Mouse (Mus musculus) ovary, postnatal 36 days (tissue): ENCODE data around the gene Mcoln3.

Experiments
- DNase-seq: peaks from one replicate; pipeline ENCODE4 v3.0.0; 2022; ENCODE audit warnings: low spot score, mixed read lengths

Mcoln3 gene

DNA sequence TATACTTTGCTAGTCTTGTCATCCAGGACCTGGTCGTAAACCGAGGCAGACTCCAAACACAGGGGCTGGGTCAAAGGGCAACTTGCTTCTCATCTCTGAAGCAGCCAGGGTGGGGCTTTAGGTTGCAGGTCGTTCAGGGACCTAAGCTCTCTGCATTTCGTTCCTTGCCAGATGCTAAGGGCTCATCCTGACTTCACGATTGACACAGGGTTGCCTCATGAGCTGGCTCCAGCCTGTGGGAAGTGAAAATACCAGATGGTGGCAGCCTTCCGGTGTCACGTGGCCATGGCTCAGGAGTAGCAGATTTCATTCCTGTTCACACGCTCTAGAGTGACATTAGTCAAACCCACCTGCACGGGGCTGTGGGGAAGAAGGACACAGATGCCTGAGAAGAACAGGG, 17.6 kb downstream of the Mcoln3 start:
- no peak for DNase-seq

DNA sequence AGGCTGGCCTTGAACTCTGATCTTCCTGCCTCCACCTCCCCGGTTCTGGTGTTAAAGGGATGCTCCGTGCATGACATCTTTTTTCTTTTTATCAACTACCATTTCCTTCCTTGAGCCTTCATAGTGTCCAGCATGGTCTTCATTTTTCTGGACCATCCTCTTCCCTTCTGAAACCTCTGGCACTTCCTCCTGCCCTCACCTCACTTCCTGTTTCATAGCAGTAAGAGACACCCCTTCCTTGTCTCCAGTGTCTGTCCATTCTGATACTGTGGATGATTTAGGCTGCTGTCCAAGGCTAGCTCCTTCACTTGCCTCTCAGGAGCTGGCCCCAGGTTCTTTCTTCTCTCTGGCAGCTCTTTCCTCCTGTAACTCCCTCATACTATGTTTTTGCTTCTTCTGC, 18.2 kb downstream of the Mcoln3 start:
- DNase-seq: no peak

DNA sequence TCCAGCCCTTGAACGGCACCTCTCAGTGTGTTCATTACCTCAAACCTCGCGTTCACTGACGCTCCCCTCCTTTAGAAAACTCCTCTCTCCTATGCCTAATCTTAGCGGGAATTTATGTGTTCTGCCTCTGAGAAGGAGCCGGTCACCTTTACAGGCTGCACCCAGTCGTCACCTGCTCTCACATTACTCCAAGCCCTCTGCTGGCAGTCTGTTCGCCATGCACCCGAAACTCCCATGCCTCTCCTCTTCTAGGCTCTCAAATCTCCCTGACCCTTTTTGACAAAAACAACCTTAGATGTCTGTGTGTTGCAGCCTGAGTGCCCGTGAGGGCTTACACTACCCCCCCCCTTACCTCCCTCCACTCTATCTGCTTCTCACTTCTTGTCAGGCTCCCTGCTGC, 19.2 kb downstream of the Mcoln3 start:
- no peak for DNase-seq

DNA sequence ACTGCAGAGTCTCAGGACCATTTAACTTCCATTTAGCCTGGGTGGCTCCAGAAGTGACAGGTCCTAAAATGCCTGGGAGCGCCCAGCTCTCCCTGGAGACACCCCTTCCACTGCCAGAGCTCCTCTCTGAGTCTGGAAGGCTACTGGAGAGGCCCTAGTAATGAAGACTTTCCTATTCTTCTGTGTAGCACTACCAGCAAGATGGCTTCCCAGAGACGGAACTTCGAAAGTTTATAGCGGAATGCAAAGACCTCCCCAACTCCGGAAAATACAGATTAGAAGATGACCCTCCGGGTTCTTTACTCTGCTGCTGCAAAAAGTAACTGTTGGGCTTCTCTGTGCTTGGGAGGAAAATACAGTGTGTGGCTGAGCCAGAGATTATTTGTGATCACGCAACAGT, 23.0 kb downstream of the Mcoln3 start:
- DNase-seq: no peak

DNA sequence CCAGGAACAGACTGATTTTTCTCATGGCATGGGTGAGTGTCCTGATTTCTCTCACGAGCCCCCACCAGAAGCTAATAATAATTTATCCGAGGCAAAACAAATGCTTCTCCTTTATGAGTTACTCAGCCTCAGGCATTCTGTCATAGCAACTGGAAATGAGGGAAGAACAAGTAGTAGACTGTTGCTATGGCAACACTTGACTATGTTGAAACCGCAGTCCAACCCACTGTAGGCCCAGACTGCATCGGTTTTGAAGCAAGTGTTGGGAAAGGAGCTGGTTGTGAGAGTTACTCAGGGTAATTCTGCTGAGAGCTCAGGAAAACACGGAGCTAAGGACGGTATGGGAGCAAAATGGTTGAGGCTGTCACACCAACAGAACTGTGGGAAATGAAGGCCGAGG, 25.3 kb downstream of the Mcoln3 start:
- no peak for DNase-seq

DNA sequence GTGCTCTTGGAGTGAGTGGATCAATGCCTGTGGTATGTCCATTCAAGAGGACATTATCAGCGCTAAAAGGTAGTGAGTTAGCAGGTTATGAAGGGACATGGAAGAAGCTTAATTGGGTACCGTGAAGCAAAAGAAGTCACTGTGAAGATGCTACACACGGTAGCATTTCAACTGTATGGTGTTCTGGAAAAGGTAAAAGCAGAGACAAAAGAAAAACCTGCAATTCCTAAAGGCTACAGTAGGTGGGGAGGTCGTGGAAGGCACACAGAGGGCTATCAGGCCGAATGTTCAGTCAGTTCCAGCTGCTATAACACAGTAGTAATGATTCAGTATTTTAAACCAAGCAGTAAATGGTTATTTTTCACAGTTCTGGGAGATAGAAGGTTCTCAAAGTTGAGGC, 28.3 kb downstream of the Mcoln3 start:
- DNase-seq: no peak

DNA sequence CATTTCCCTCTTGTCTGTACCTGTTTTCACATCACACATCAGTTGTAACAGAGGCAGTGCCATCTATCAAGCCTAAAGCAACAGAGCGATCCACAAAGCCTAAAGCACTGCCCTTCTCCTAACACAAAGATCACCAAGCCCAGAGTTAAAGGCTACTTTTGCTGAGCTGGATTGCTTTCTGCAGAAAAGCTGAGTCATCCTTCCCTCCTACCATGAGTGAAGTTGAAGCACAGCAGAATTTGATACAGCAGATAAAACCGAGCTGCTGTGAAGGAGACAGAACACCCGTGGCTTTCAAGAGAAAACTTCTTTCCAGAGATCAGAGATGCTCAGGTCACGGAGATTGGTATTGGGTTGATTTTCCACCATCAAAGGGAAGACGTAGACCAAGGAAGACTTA, 28.9 kb downstream of the Mcoln3 start:
- DNase-seq: no peak

DNA sequence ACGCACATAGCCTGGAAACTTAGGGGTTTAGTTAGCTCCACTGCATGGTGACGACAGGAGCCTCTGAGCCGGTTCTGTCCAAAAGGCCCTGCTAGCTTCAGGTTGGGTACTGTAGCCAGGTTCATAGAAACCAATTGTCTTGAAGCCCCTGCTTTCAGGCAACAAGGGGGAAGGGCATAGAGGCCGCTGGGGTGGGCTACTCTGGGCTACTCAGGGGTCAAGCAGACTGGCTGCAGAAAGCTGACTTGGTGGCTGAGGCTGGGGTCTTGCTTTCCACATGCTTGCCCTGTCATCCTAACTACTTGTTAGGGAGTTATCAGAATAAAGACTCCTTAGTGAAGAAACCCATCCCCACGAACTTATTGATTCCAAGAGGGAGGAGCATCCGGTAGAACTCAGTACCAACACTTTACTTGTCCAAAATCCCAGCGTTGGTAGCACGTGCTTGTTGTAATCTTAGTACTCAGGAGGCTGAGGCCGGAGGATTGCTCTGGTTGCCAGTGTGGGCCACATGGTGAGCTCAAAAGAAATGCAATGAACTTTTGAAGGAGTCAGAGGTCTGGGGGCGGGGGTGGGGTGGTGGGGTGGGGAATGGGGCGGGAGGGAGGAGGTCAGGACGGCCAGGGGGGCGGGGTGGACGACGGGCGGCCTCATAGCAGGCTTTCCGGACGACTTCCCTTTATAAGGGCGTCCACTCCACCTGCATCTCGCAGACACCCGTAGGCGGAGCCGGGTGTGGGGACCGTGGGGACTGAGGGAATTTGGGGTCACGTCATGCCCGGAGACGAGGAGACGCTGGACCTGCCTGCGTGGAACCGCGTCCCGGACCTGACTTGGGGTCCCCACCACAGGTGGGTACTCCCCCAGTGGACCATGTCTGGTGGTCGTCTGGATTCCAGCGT, 32.2 kb downstream of the Mcoln3 start, which contains the start of gene Mcoln2:
Gene Mcoln2 (plus strand): TSS at position 678 of the 902 bp plus-strand sequence.
- DNase-seq: no peak

DNA sequence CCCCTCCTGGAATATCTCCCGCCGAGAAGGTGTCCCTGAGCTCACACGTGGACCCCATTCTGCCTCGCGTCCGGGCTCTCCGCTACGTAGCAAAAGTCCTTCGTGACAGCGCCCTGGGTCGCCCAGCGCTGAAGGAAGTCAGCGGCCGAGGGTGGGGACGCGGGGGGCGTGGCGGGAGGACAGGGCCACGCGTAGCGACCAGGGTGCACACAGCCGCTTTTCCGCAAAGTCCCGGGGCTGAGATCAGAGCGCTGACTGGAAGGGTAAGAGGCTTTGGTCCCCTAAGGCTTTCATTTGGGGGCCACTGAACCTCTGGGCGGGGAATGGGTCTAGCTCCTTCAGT, 32.8 kb downstream of the Mcoln3 start:
- DNase-seq: peak; percentile 41

DNA sequence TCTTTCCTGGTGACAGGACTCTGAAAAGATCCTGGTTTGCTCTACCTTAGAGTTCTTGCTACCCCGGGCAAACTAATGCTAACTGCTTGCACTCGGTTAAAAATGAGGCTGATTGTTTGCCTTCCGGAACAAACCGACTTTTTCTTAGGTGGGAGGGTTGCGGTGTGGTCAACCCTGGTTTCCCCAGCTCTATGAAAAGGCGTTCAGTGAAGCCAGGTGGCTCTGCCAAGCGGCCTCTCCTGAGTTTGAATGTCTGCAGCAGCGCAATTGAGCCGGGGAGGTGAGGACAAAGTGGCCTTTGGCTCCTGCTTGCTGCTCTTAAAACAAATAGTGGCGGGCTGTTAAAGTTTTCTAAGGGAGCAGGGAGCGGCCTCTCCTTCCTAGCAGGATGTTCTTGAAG, 33.3 kb downstream of the Mcoln3 start:
- peak; percentile 22 for DNase-seq

DNA sequence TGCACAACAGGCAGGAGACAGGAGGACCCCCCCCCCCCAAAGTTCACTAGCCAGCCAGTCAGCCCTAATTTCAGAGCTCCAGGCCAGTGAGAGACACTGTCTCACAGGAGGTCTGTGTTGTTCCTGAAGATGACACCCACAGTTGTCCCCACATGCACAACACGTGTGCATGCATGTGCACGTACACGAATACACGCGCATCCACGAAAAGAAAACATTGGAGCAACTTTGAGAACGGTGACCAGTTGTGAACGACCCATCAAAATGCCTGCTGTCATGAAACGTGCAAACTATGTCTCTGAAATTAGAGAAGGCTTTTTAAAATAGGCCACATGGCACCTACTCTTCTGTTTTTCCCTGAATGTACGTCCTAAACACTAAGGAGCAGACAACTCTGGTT, 34.1 kb downstream of the Mcoln3 start:
- no peak for DNase-seq

DNA sequence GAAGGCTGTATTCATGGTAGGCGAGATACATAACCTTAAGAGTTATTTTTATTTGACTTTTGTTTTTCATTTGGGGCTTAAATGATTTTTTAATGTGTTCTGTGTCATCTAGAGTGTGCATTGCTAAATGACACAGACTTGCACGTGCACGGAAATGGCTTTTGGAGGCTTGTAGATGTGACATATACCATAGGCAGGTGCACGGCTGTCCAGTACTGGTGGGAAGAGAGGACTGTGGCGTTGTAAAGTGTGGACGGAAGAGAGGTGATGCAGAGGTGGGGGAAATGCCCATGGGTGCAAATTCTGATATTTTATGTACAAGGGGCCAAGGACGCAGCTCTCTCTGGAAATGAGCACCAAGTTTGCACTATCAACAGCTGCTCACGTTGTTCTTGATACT, 34.5 kb downstream of the Mcoln3 start:
- no peak for DNase-seq

DNA sequence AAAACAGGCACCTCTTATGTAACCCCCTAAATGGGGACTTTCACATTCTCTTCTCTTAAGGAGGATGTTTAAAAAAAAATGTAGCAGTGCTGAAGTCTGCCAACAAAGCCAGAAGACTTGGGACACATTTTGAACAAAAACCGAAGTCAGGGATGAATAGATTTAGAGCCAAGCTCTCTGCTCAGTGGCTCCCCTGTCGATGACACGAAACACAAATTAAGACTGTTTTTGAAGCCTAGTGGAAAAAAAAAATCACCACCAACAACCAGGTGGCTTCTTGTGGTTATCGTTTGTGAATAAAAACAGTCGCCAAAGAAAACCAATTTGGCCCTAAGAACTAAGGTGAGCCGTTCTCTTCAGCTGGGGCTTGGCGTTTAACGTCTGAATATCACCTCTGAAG, 35.1 kb downstream of the Mcoln3 start:
- DNase-seq: no peak

DNA sequence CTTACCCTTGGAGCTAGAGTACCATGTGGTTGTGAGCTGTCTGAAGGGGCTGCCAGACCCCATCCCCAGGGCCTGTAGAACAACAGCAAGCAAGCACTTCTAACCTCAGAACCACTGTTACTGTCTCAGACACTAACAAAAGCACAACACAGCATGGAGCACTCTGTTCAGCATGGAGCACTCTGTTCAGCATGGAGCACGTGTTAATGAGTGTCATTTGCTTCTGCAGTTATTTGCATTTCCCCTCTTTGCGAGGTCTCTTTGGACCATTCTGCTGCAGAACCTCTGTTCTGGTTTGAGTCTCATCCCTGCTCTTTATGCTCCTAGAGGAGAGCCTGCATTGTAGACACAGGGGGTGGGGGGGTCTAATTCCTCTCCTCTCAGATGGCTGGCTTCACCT, 35.7 kb downstream of the Mcoln3 start:
- no peak for DNase-seq

DNA sequence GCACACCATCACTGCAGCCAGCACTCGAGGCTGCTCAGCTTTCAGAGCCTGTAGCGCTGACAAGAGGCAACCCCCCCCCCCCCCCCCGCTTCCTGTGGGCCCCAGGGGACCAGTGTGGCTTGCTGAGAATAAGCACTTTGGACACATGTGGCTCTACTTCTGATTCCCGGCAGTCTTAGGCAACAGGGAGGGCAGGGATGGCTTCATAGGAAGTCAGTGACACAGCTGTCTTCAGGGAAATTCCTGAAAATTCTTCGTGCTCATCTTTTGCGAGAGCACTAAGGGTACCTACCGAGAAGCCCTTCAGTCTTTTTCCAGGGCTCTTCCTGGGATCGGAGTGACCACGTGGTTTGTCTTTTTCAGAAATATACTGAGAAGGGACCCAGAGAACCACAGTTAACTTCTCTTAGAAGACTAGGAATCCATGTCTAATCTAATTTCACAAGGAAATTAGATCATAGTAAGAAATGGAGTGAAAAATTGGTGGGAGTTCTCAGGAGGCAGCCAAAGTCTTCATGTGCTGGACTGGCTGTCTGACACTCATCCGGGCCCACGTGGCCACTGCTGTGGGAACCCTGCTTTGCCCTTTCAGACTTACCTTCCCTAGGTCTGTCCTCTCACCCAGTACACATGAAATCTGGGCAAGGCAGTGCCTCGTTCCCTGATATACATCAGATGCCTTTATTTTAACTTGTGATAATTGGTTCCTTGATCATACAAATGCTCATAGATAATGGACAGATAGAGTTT, 36.8 kb downstream of the Mcoln3 start:
- no peak for DNase-seq

DNA sequence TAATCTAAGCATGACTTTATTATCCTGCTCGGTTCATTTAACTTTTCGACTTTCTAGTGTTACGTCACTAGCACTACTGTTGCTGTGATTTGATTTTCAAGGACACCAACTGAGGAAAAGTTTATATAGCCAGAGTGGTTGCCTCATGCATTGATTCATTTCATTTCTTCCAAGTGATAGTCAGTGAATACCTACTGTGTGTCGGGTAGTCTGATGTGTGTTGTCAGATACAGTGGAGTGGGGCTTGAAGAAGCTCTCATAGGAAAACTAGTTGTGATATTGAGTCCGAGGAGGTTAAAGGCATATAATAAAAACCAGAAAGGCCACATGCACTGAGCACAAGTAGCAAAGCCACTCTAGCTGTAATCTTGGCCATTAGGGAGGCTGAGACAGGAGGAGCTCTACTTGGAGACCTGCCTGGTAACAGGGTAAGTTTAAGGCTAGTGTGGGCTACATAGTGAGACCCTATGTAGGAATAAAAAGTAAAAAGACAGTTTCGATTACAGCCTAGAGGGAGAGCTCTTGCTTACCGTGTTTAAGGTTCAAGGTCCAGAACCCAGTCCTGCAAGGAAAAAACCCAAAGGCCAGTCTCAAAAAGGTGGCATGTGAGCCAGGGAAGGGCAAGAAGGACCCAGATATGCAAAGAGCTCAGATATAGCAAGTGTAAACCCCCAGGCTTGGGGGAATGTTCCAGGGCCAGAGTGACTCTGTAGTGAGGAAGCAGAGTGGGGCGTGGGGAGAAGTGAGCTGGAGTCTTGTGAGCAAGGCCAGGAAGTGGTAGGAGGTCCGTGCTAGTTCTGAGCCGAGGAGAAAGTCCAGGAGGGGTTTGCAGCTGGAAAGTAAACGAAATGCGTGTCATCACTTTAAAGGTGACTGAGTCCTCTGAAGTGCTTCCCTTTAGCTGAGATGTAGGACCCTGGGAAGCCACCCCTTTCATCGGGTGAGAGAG, 38.7 kb downstream of the Mcoln3 start:
- no peak for DNase-seq

DNA sequence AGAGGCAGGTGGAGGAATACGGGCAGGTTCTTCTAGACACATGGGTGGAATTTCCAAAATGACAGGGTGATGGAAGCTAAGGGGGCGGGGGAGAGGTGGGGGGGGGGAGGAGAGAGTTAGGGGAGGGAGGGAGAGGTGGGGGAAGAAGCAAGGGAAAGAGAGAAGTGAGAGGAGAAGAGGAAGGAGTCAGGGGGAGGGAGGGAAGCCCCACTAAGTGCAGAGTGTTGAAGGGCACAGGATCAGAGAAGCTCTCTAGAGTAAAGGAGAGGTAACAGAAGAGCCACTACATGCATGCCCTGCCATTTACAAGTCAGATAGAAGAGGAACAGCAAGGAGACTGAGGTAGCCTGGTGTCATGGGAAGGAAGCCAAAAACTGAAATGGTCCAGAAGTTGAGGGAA, 39.6 kb downstream of the Mcoln3 start:
- no peak for DNase-seq

DNA sequence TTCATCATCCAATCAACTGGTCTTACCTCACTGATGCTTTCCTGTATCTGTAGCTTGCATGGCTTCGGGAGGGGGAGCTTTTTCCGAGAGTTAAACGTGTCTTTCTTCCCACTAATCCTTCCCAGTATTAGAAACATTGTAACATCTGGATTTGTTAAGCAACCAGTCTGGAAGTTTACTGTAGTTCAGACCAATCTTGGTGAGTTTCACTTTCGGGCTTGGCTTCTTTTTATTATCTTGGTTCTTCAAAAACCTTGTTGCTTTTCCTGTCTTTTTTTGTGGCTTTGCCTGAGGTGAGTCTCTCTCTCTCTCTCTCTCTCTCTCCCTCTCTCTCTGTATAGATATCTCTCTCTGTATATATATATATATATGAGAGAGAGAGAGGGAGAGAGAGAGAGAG, 40.8 kb downstream of the Mcoln3 start:
- DNase-seq: no peak

DNA sequence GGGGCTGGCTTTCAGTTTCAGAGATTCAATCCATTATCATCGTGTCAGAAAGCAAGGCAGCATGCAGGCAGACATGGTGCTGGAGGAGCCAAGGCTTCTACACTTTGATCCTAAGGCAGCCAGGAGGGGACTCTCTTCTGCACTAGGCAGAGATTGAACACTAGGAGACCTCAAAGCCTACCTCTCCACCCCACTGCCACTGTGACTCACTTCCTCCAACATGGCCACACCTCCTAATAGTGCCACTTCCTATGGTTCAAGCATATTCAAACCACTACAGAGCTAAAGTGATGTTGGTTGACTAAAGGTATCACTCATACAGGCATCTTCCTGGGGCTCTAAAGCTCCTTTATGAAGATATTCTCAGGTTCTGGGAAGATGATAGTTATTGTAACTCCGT, 42.1 kb downstream of the Mcoln3 start:
- DNase-seq: no peak

DNA sequence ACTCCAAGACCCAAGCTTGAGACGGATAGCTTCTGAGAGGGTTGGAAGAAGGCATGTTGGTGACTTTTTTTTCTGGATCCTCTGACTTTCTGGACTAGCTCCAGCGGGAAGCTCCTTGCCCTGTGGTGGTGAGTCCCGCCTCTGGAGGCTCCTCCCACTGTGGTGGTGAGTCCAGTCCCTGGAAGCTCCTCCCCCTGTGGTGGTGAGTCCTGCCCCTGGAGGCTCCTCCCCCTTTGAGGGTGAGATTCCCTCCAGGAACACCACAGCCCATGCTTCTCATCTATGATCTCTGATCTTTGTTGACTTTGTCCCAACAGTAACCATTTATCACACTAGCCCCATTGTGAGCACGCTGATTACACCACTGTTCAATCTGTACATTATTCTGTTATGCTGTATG, 44.9 kb downstream of the Mcoln3 start:
- DNase-seq: no peak

DNA sequence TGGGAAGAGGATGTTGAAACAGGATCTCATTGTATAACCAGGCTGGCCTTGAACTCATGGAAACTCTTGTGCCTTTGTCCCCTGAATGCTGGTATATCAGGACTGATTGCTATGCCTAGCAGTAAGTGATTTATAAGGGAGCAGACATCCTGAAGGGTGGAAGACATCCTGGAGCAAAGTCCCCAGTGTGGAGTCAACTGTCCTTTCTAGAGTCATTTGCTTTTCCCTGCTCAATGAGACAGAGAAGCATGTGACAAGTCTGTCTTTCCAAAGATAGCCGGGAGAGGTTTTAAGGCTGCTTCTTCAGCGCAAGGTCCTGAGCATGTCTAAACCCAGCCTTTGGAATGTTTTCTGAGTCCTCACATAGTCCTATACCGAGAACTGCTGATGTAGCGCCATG, 52.1 kb downstream of the Mcoln3 start:
- no peak for DNase-seq

DNA sequence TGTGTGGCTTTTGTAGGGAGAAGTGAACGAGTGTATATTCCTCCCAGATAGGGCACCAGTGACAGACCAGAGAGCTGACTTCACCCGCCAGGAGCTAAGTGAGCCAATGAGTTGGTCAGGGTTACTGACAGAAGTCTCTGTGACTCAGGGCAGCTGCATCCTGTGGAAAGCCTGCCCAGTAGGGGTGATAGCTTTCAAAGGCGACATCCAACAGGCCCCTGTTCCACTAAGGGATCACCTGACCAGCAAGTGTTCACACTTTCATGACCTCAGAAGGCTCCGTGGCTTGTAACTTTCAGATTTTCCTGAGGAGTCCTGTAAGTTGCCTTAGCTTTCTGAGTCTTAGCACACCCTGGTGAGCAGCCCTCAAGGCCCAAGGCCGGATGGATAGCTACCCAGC, 55.8 kb downstream of the Mcoln3 start:
- DNase-seq: no peak
